In genomic region chr7:49078930-49079329, GRCm38 (mm10) we compare ENCODE assay signal across 19 mouse cellular contexts.
DNase-seq lines count a peak whose midpoint lies in the region; ATAC-seq and TF ChIP-seq lines count a peak whose summit lies in the region.
"Had no signal": no experiment of that assay in that cellular context is flagged by ENCODE, and none has a peak within 500 bp of the region (broad histone marks: within the 10 kb centered on the region; RNA-seq: fewer than 3 reads in every experiment).

No protein-coding gene starts in this region.

- peak in 1 of 2 experiments; percentile 34 for DNase-seq in left cerebral cortex, adult 2 months (ENCODE audit: extremely low spot score in 1 of 2, low spot score in 2 of 2)
- DNase-seq in left cerebral cortex, adult 11 months (ENCODE audit: low spot score), result no peak
- peak; percentile 84 for DNase-seq in brain, embryonic 14.5 days (ENCODE audit: low read depth)
- DNase-seq in forebrain, postnatal 0 days, result peak; percentile 59
- DNase-seq in gastrocnemius, adult 8-10 months (ENCODE audit: low spot score in 2 of 2), result no peak
- DNase-seq in liver, postnatal 0 days, result no peak
- DNase-seq: cerebellum, adult 2 months; gastrocnemius, postnatal 10 days; heart, postnatal 4 days; kidney, adult 18-20 months; kidney, postnatal 36 days; lung, adult 2 months; thymus, adult 18-20 months had no signal

- no peak overlapping the region for H3K4me3 ChIP-seq in left cerebral cortex, adult 2 months
- no peak overlapping the region for H3K4me3 ChIP-seq in forebrain, postnatal 0 days (ENCODE audit: low read depth, low read length)
- H3K4me3 ChIP-seq in neural tube, embryonic 12.5 days, result no peak overlapping the region
- no peak overlapping the region for H3K4me3 ChIP-seq in liver, postnatal 0 days (ENCODE audit: low read depth, low read length)
- H3K4me3 ChIP-seq: heart, embryonic 10.5 days; limb, embryonic 15.5 days; myocyte had no signal

- no peak overlapping the region for H3K27ac ChIP-seq in left cerebral cortex, adult 2 months
- no peak overlapping the region for H3K27ac ChIP-seq in forebrain, postnatal 0 days (ENCODE audit: low read depth, low read length)
- H3K27ac ChIP-seq in neural tube, embryonic 12.5 days, result 0 out of 2 replicates have a peak overlapping the region, but pooled peaks have one; percentile 0
- H3K27ac ChIP-seq in liver, postnatal 0 days (ENCODE audit: low read depth), result no peak overlapping the region
- H3K27ac ChIP-seq: heart, embryonic 10.5 days; limb, embryonic 15.5 days; macrophage had no signal

- peak; percentile 79 for ATAC-seq in forebrain, postnatal 0 days
- ATAC-seq in neural tube, embryonic 12.5 days (ENCODE audit: low FRiP score, low read depth), result peak; percentile 54
- no peak for ATAC-seq in liver, postnatal 0 days
- ATAC-seq: CD4-positive, CD25-positive, alpha-beta regulatory T cell, adult 4 months had no signal

- peak; percentile 25; the same call in 1 of the 2 replicates for TF ChIP-seq CTCF in left cerebral cortex, adult 2 months (IDR thresholded peaks at IDR 0.05)
- TF ChIP-seq CTCF in brain, embryonic 14.5 days (IDR thresholded peaks at IDR 0.05; ENCODE audit: borderline replicate concordance, extremely low read depth, insufficient read depth, insufficient read length), result no peak
- no peak for TF ChIP-seq CTCF in forebrain, postnatal 0 days (IDR thresholded peaks at IDR 0.05; ENCODE audit: low read depth)
- no peak for TF ChIP-seq CTCF in liver, postnatal 0 days (IDR thresholded peaks at IDR 0.05; ENCODE audit: low read depth)

- H3K9ac ChIP-seq in forebrain, postnatal 0 days, result no peak overlapping the region
- H3K9ac ChIP-seq in neural tube, embryonic 12.5 days, result no peak overlapping the region
- no peak overlapping the region for H3K9ac ChIP-seq in liver, postnatal 0 days (replicated peaks)
- H3K9ac ChIP-seq: limb, embryonic 15.5 days had no signal

- 16% methylated on average over 5 of the region's 5 CpGs for WGBS in forebrain, postnatal 0 days
- 22% methylated on average over 5 of the region's 5 CpGs for WGBS in neural tube, embryonic 12.5 days
- WGBS in liver, postnatal 0 days (ENCODE audit: insufficient replicate concordance), result 77% methylated on average over 5 of the region's 5 CpGs

- no peak for TF ChIP-seq POLR2A in brain, embryonic 14.5 days (IDR thresholded peaks at IDR 0.05; ENCODE audit: borderline replicate concordance, extremely low read depth, insufficient read depth, insufficient read length, poor library complexity, severe bottlenecking)

- H3K9me3 ChIP-seq in forebrain, postnatal 0 days (ENCODE audit: low read length), result no peaks in the 10 kb centered on the region
- no peaks in the 10 kb centered on the region for H3K9me3 ChIP-seq in neural tube, embryonic 12.5 days
- H3K9me3 ChIP-seq in liver, postnatal 0 days (ENCODE audit: low read length), result no peaks in the 10 kb centered on the region
- H3K9me3 ChIP-seq: heart, embryonic 10.5 days; limb, embryonic 15.5 days had no signal

- no peaks in the 10 kb centered on the region for H3K27me3 ChIP-seq in forebrain, postnatal 0 days (ENCODE audit: insufficient read depth, low read length)
- no peaks in the 10 kb centered on the region for H3K27me3 ChIP-seq in neural tube, embryonic 12.5 days (replicated peaks)
- H3K27me3 ChIP-seq in liver, postnatal 0 days (ENCODE audit: insufficient read depth, low read length), result no peaks in the 10 kb centered on the region

- no peak overlapping the region for H3K4me2 ChIP-seq in forebrain, postnatal 0 days (ENCODE audit: low read depth)
- no peak overlapping the region for H3K4me2 ChIP-seq in neural tube, embryonic 12.5 days (replicated peaks)
- H3K4me2 ChIP-seq in liver, postnatal 0 days (ENCODE audit: low read depth, low read length), result no peak overlapping the region
- H3K4me2 ChIP-seq: limb, embryonic 15.5 days had no signal

- peaks cover 5% of the 10 kb centered on the region; the same call in 1 of the 2 replicates for H3K4me1 ChIP-seq in forebrain, postnatal 0 days (ENCODE audit: insufficient read depth)
- H3K4me1 ChIP-seq in neural tube, embryonic 12.5 days, result peaks cover 60% of the 10 kb centered on the region
- H3K4me1 ChIP-seq in liver, postnatal 0 days (ENCODE audit: insufficient read depth), result no peaks in the 10 kb centered on the region
- H3K4me1 ChIP-seq: limb, embryonic 15.5 days had no signal

- intact Hi-C loops in left cerebral cortex, adult 2 months (cut with DNase I), result loop anchor here (5.0 kb wide), 1 partner anchor 77 kb away; no protein-coding TSS in a partner anchor

- TF ChIP-seq EP300 in liver, postnatal 0 days (IDR thresholded peaks at IDR 0.05; ENCODE audit: low read depth), result no peak

- no peaks in the 10 kb centered on the region for H3K36me3 ChIP-seq in forebrain, postnatal 0 days (ENCODE audit: insufficient read depth)
- H3K36me3 ChIP-seq in neural tube, embryonic 12.5 days, result no peaks in the 10 kb centered on the region
- H3K36me3 ChIP-seq in liver, postnatal 0 days (replicated peaks; ENCODE audit: insufficient read depth, low read length), result no peaks in the 10 kb centered on the region
- H3K36me3 ChIP-seq: heart, embryonic 10.5 days; limb, embryonic 15.5 days had no signal

Comparison
In these comparisons a context has a peak if more than half of its experiments do, and no peak if none do; other contexts are left out.
1. DNase-seq: peak in brain, embryonic 14.5 days (single experiment) and forebrain, postnatal 0 days (single experiment); none in left cerebral cortex, adult 11 months (single experiment), gastrocnemius, adult 8-10 months (0 of 2) and liver, postnatal 0 days (single experiment).